Mouse (Mus musculus) olfactory bulb, adult 2 months (tissue): ENCODE measurements at regions not wholly inside any gene's neighbourhood (a gene's known extent, or its start where the extent isn't known, plus 50 kb on each side); places are given as distances from the start of the nearest gene placed in this dataset.

Experiments used
- CTCF ChIP-seq: fragments of 200-500 bp; IDR thresholded peaks from 2 replicates; pipeline ENCODE4 v1.5.1; 2012; ENCODE audit warnings: low read depth, mild to moderate bottlenecking, low read length, moderate library complexity; ENCODE audit not compliant: insufficient read depth
- POLR2A ChIP-seq: fragments of 200-500 bp; IDR thresholded peaks from 2 replicates; pipeline ENCODE4 v1.6.1; 2012; ENCODE audit warnings: mild to moderate bottlenecking, low read depth, low read length, moderate library complexity; ENCODE audit not compliant: insufficient read depth

DNA sequence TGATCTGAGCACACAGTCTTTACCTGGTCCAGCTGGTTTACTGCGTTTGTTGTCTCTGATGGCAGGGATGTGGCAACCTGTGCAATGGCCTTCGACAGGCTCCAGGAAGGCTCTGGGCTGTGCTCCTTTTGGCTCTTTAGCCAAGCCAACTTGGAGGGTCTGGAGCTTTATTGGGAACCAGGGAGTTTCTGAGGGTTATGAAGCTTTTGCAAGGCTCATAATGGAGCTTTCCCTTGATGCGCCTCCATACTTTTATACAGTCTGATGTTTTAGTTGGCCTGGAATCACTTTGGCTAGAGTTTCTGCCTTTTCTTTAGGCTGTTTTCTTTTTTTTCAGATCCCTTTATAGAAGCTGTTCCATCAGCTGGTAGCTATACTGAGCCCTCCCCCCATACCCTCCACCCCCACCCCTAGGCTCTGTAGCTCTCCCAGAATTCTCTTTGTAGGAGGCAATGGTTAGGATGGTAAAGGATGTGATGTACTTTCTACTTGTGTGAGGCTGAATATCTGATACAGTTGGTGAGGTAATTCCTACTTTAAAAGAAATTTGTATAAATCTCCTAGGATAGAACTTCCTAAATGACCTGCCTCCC is 429.6 kb downstream of the Pik3r1 start:
- TF ChIP-seq CTCF, result no peak
- no peak for TF ChIP-seq POLR2A
